Comparison of ENCODE assay signal across 21 mouse cellular contexts in the genomic region with DNA sequence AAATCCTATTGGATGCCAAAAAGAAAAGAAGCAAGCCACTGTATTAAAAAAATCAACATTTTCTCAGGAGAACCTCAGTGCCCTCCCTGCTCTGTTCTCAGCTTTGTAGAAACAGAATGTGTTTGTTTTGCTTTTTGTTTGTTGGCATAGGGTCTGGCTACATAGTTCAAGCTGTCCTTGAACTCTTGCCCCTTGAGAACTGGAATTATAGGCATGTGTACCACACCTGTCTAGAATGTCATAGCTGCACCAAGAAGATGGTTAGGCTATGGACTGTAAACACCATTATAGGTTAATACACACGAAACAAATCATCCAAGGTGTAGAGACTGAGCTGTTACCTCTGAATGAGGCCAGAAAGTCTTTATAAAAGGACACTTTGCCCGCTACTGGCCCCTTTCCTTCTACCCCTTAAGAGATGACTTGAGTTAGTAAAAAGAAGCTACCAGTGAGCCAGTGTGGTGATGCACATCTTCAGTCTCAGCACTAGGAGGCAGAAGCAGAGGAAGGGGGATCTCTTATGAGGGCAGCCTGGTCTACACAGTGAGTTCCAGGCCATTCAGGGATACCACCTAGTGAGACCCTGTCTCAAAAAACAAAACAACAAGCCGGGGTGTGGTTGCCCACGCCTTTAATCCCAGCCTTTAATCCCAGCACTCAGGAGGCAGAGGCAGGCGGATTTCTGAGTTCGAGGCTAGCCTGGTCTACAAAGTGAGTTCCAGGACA. TPM values are rescaled to one million over a fixed set of nuclear protein-coding genes. Genes with fewer than 3 reads are reported as not detected.
DNase-seq lines count a peak whose midpoint lies in the region; ATAC-seq and TF ChIP-seq lines count a peak whose summit lies in the region.
"Had no signal": no experiment of that assay in that cellular context is flagged by ENCODE, and none has a peak within 500 bp of the region (broad histone marks: within the 10 kb centered on the region; RNA-seq: fewer than 3 reads in every experiment).

No protein-coding gene starts in this region.

- no peak for DNase-seq in lung, postnatal 0 days (ENCODE audit: low spot score)
- DNase-seq in lung, postnatal 10 days, result no peak
- peak; percentile 52 for DNase-seq in ES-CJ7 (ENCODE audit: low read depth, low spot score)
- peak; percentile 22 for DNase-seq in ZHBTc4 (ENCODE audit: low read depth, low spot score)
- no peak for DNase-seq in embryonic facial prominence, embryonic 10.5 days (ENCODE audit: low spot score)
- DNase-seq in heart, adult 9 months (ENCODE audit: low spot score in 2 of 2), result no peak
- DNase-seq: adrenal gland, adult 2 months; adrenal gland, postnatal 10 days; adrenal gland, postnatal 25 days; cerebellum, adult 11 months; cerebellum, adult 18-20 months; cerebellum, adult 8-10 months; cerebellum, adult 9-11 months; cerebellum, postnatal 14 days; cerebellum, postnatal 36 days; embryo, embryonic 11 days; forebrain, postnatal 0 days had no signal

- H3K9ac ChIP-seq in lung, postnatal 0 days (replicated peaks; ENCODE audit: low read depth), result no peak overlapping the region
- H3K9ac ChIP-seq: embryonic facial prominence, embryonic 12.5 days; forebrain, embryonic 13.5 days; forebrain, embryonic 15.5 days; forebrain, postnatal 0 days had no signal

- ATAC-seq in lung, postnatal 0 days, result peak; percentile 23; the same call in 1 of the 2 replicates
- ATAC-seq: forebrain, embryonic 13.5 days; forebrain, embryonic 15.5 days; forebrain, postnatal 0 days had no signal

- 92% methylated on average over 6 of the region's 6 CpGs for WGBS in lung, postnatal 0 days
- 93% methylated on average over 6 of the region's 6 CpGs for WGBS in embryonic facial prominence, embryonic 10.5 days

- H3K4me2 ChIP-seq in lung, postnatal 0 days (replicated peaks; ENCODE audit: low read depth, low read length), result no peak overlapping the region
- H3K4me2 ChIP-seq: embryonic facial prominence, embryonic 12.5 days; forebrain, embryonic 13.5 days; forebrain, embryonic 15.5 days had no signal

- no peak overlapping the region for H3K4me3 ChIP-seq in lung, postnatal 0 days (ENCODE audit: low read depth, low read length)
- no peak overlapping the region for H3K4me3 ChIP-seq in E14TG2a.4 (replicated peaks; ENCODE audit: low read length)
- H3K4me3 ChIP-seq in embryonic facial prominence, embryonic 10.5 days, result no peak overlapping the region
- H3K4me3 ChIP-seq: embryonic facial prominence, embryonic 12.5 days; forebrain, embryonic 13.5 days; forebrain, embryonic 15.5 days had no signal

- H3K36me3 ChIP-seq in lung, postnatal 0 days (ENCODE audit: insufficient read depth, low read length), result no peaks in the 10 kb centered on the region
- peaks cover 26% of the 10 kb centered on the region; the same call in 1 of the 2 replicates for H3K36me3 ChIP-seq in E14TG2a.4 (ENCODE audit: insufficient read depth, low read length)
- peaks cover 25% of the 10 kb centered on the region for H3K36me3 ChIP-seq in embryonic facial prominence, embryonic 10.5 days (replicated peaks)

- no peaks in the 10 kb centered on the region for H3K4me1 ChIP-seq in lung, postnatal 0 days (ENCODE audit: insufficient read depth, low read depth, low read length)
- H3K4me1 ChIP-seq in E14TG2a.4 (replicated peaks; ENCODE audit: low read depth, low read length), result peaks cover 21% of the 10 kb centered on the region
- peaks cover 13% of the 10 kb centered on the region for H3K4me1 ChIP-seq in embryonic facial prominence, embryonic 10.5 days

- no peaks in the 10 kb centered on the region for H3K9me3 ChIP-seq in lung, postnatal 0 days (ENCODE audit: low read length)
- H3K9me3 ChIP-seq in E14TG2a.4 (ENCODE audit: low read length), result no peaks in the 10 kb centered on the region
- no peaks in the 10 kb centered on the region for H3K9me3 ChIP-seq in embryonic facial prominence, embryonic 10.5 days
- H3K9me3 ChIP-seq: embryonic facial prominence, embryonic 12.5 days; forebrain, embryonic 13.5 days; forebrain, embryonic 15.5 days had no signal

- TF ChIP-seq EP300 in lung, postnatal 0 days (IDR thresholded peaks at IDR 0.05), result peak; percentile 56

- H3K27ac ChIP-seq in lung, postnatal 0 days (ENCODE audit: low read length), result no peak overlapping the region
- H3K27ac ChIP-seq in embryonic facial prominence, embryonic 10.5 days (replicated peaks), result no peak overlapping the region
- H3K27ac ChIP-seq: embryonic facial prominence, embryonic 12.5 days; forebrain, embryonic 13.5 days; forebrain, embryonic 15.5 days had no signal

- H3K27me3 ChIP-seq in lung, postnatal 0 days (replicated peaks; ENCODE audit: insufficient read depth, low read length), result no peaks in the 10 kb centered on the region
- H3K27me3 ChIP-seq in E14TG2a.4 (ENCODE audit: insufficient read depth, low read length), result no peaks in the 10 kb centered on the region
- no peaks in the 10 kb centered on the region for H3K27me3 ChIP-seq in embryonic facial prominence, embryonic 10.5 days (replicated peaks; ENCODE audit: low read depth, poor library complexity, severe bottlenecking)
- H3K27me3 ChIP-seq: embryonic facial prominence, embryonic 12.5 days; forebrain, embryonic 13.5 days; forebrain, embryonic 15.5 days had no signal

- TF ChIP-seq CTCF in lung, postnatal 0 days (IDR thresholded peaks at IDR 0.05), result no peak
- TF ChIP-seq CTCF in E14TG2a.4 (conservative IDR thresholded peaks at IDR 0.05; ENCODE audit: low read length), result 0 out of 2 replicates have a peak, but pooled peaks have one; percentile 2

RNA-seq across cellular contexts. Expression of gene Spop, which starts 32.9 kb away (rescaled TPM):
- 140 and 185 TPM in 2 replicates for polyA plus RNA-seq in lung, postnatal 0 days (2015; fragmentation: Nextera tagmentation; extraction: Ambion mirVana)
- polyA plus RNA-seq in embryonic facial prominence, embryonic 10.5 days (2016; fragmentation: Nextera tagmentation; extraction: Ambion mirVana), result 135 TPM in 2 replicates

Comparison
In these comparisons a context has a peak if more than half of its experiments do, and no peak if none do; other contexts are left out.
1. DNase-seq: peak in ES-CJ7 (single experiment) and ZHBTc4 (single experiment); none in lung, postnatal 0 days (single experiment), lung, postnatal 10 days (single experiment), embryonic facial prominence, embryonic 10.5 days (single experiment) and heart, adult 9 months (0 of 2).